Mouse (Mus musculus): ENCODE results near the gene Trim2.

The Trim2 gene

DNA sequence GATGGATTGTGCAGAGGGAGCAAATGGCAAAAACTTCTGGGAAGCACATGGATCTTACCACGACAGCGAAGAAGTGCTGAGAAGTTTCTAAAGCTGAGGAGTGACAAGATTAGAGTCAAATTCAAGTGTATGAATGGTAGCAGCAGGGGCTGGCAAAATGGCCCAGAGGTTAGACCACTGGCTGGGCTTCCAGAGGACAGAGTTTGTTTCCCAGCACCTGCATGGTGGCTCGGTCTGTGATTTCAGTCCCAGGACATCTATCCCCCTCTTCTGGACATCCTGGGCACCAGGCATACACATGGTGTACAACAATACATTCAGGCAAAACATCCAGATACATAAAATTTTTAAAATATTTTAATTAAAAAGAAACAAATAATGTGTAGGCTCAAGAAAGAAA, 156.8 kb downstream of the Trim2 start:
- 99% methylated on average over 3 of the region's 3 CpGs for WGBS

DNA sequence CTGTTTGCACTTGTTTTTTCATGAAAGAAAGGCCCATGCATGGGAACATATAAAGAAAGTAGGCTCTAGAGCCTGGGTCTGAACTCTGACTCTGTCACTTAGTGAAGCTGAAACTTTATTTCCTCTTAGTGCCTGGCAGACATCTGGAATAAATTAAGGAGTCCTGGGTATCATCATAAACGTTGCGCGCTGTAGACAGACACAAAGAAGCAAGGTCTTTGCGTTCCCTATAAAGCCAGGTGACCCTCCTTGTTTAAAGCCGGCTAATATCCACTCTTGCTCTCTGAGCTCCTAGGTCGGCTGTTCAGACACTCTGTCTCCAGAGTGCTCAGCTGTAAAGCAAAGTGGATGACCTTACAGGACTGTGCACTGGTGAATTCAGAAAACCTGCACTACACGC, 165.7 kb downstream of the Trim2 start:
- 87% methylated on average over 7 of the region's 7 CpGs for WGBS

DNA sequence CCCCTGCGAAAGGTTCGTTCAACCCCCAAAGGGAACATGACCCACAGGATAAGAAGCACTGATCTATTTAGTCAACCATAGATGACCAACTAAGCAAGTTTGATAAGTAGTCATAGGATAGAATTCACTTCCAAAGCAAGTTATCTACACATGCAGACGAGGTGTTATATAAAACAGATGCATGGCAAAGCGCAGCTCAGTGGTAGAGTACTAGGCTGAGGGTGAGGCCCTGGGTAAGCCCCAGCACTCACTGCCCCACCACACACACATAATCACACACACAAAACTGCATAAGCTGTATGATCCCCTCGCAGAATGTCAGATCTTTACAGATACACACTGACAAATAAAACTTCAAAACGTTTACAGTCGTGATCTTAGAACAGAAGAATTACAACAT, 170.2 kb downstream of the Trim2 start:
- 90% methylated on average over 7 of the region's 7 CpGs for WGBS

DNA sequence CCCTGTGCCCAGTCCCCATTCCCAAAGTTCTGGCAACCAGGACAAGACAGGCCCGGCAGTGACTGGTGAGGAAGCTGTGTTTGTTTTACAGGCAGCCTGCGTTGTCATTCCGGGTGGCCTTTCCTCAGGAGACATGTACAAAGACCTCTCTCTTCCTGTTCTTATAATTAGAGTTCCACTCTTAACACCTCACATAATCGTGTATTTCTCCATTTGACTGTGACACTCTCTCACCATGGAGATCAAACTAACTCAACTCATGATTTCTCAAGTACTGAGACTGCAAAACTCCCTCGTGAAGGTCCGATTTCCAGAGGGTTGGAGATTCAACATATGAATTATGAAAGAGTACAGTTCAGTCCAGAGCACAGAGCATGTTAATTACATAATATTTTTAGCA, 170.7 kb downstream of the Trim2 start:
- 68% methylated on average over 6 of the region's 6 CpGs for WGBS

DNA sequence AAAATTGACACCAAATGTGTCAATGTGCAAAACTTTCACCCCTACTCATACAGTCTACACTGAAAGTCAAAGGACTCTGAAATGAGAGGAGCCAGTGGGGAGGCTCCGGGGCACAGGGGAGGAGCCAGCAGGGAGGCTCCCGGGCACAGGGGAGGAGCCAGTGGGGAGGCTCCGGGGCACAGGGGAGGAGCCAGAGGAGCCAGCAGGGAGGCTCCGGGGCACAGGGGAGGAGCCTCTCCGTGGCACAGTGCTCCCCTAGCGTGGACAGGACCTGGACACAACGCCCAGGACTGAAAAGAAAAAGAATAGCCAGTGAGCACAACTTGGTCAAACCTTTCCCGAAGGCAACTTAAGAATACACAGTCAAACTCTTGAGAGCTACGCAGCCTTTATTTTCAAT, 171.3 kb downstream of the Trim2 start:
- WGBS: 35% methylated on average over 9 of the region's 9 CpGs

DNA sequence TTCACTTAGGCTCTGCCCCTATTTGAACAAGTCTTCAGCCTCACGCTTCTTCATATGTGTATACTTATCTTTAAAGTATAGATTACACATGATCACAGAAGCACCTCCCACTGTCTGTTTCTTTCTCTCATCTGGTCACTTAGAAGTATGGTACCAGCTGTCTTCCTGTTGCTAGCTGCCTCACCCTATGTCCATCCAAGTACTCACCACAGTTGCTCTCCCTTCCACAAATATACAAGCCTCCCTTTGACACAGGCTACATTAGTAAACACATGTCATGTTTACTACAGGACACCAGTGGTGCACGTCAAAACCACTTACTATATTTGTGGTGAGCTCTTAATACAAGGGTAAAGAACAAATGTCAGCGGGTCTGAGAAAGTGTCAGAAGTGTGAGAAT, 175.3 kb downstream of the Trim2 start:
- WGBS: 96% methylated on average over 3 of the region's 3 CpGs

DNA sequence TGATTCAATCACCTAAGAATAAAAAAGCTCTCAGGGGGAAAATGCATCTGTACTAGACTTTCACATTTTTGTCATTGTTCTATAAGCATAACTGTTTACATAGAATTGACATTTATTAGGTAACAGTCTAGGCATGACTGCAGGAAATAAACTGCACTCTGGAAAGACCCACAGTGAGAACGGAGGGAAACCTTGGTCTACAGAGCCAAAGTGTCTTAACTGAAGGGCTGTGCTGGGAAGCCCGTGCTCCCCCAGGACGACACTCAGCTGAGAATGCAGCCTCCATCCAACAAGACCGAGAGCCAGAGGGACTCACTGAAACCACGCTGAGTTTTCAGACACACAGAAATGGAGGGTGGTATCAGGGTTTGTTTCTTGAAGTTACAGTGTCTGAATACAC, 175.9 kb downstream of the Trim2 start:
- WGBS: 73% methylated on average over 5 of the region's 5 CpGs

DNA sequence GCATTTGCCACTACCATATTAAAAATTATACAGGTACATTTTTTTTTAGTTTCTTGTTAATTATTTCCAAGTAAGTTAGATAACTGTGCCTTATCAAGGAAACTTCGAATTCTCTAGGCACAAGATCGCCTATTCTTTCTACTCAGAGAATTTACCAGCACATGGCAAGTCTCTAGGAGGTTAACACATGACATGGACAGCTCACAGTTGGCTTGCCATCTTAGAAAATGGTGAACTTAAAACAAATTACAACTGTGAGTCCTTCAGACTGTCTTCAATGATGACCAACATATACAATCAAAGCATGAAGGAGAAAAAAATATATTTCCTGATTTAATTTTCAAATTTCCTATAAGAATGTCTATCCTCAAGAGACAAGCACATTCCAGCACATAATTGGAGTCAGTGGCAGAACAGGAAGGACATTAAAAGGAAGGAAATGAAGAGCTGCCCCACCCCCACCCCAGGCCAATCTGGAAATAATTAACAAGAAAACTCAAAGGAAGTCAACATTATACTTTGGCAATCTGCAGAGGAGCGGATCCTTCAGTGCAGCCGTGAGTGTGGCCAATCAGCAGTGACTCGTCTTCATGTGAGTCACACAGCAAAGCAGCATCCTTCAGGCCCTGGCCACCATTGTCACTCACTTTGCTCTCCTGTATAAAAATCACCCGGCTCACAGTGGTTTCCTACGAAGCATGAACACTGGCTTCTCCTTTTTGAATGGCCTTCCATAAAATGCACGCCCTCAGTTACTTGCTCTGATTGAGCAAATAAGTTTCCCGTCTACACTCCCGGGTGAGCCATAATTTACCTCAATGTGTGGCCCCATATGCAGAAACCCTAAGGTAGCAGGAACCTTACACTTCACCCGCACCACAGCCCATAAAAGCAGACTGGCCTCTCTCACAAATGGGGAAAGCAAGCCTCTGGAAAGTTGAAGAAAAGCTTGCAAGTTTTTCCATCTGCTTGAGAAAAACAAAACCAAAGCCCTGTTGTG, 177.5 kb downstream of the Trim2 start:
- WGBS: 79% methylated on average over 11 of the region's 11 CpGs

DNA sequence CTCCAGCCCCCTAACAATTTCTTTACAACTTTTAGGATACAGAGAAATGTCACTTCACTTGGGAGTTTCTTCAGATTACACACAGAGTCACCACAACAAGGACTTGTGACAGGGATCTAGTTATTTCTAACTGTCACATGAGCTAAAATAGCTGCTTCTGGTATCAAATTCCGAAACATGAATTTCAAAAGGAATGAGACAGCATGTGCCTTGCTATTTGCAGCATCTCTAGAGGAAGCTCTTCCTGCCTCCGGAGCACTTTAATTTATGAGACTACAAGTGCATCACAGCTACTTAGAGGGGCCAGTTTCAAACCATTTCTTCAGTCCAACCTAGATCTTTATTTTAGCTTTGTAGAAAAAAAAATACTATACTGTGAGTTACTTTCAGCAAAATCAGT, 179.2 kb downstream of the Trim2 start:
- WGBS: 45% methylated on average over 2 of the region's 2 CpGs

DNA sequence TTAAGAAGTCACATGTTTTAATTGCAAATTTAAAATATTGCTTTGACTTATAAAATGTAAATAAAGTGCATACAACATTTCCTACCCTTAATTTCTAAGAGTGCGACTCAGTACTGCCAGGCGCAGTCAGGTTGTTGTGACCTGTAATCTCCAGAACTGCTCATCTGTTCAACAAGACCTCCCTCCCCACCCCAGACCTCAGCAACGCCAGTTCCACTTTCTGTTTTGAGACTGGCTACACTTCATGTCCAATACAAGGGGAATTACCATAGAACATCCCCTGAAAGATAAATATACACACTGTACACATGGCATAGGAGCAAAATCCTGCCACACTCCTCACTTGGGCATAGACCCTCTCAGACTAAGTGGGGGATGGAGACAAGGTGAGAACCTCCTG, 180.0 kb downstream of the Trim2 start:
- 89% methylated on average over 3 of the region's 3 CpGs for WGBS

DNA sequence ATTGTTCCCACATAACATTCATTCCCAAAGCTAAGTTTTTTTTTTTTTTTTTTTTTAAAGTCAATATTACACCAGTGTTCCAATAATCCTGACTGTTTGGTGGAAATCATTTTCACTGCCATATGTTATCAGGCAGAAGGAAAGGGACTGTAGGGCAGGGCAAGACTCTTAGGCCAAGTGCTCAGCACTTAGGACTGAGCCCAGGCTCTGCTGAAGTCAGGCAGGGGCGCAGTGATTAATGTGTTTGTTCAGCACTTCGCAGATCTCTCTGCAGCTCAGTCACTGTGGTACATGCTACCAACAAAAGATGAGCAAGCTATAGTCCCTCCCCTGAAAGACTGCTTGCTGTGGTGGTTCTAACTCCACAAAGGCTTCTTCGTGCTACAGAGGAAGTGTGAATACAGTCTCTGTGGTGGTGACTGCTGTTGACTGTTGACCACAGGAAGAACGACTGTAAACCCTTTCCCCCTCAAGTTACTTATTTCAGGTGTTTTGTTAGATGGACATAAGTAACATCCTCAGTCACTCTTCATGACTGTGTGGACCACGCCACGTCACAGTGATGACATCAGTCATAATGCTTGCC, 180.9 kb downstream of the Trim2 start:
- WGBS: 77% methylated on average over 6 of the region's 6 CpGs

DNA sequence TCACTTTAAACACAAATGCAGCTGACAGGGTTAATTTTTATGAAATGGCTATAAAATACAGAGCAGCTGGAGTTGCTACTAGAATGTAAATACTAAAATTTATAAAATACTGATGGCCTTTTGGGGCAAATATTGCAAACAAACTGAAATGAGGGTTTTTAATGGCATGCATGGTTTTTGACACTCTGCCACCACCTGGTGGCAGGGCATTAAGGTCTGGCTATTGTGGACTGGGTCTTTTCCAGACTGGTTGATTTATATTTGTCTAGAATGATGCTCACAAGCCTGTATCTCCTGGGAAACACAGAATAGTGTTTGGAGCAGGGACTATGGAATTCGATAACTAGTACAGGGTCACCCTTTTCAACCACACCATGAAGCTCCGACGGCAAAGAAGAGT, 183.2 kb downstream of the Trim2 start:
- 72% methylated on average over 3 of the region's 3 CpGs for WGBS

DNA sequence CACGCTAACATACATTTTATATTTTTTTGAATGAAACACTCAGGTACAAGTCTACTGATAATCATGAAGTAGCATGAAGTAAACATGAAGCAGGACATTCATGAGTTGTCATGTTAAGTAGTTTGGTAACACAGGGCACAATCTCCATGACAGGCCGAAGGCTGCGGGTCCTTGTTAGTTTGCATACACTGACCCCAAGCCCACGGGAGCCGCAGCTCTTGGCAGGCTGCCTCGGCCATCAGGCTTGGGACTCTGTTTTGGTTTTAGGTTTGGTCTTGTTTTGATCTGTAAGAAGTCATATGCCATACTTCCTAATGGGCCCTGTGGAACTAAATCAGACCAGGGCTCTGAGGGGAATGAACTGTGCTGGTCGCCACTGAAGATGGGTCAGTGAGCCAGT, 188.0 kb downstream of the Trim2 start:
- whole genome bisulfite sequencing: 71% methylated on average over 7 of the region's 7 CpGs

DNA sequence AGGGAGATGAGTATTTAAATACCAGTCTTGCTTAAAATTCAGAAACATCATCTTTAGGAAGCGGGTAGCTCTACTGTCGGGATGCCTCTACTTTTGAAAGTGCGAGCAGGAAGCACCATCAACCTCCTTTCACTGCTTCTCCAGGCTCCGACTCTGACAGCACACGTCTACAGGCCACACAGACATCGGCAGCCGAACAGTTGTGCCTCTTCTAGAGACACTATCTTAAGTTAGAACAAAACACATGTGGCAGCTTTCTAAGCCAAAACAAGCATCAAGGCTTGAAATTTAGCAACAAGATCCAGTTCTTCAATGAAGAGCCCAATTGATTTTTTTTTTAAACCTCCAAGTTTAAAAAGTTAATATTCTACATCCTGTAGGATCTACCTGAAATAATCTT, 188.5 kb downstream of the Trim2 start:
- WGBS: 81% methylated on average over 7 of the region's 7 CpGs
